Mouse (Mus musculus): Measurements from ENCODE around the gene Ndufaf2.

GRCm38 (mm10) chr13:108132031-108132819 is 26.2 kb downstream of the Ndufaf2 start:
- TF ChIP-seq CTCF (IDR thresholded peaks at IDR 0.05) (no peak), POLR2A (IDR thresholded peaks at IDR 0.05; ENCODE audit: insufficient read depth, low read depth, low read length) (no peak)

Measured in heart, adult 2 months (tissue).